Mouse (Mus musculus) kidney, adult 2 months (tissue): ENCODE data around the gene Lingo3.

ENCODE experiments used
- CTCF ChIP-seq: fragments of 200-500 bp; conservative IDR thresholded peaks from 2 replicates; pipeline ENCODE4 v1.5.1; 2011; ENCODE audit warnings: low read depth, mild to moderate bottlenecking, control low read depth, low read length, moderate library complexity, mixed read lengths; ENCODE audit not compliant: insufficient read depth, insufficient read length
- POLR2A ChIP-seq: fragments of 200-500 bp; IDR thresholded peaks from one replicate; pipeline ENCODE4 v1.6.1; 2011; ENCODE audit warnings: low read depth, low read length, control low read depth

GRCm38 (mm10) chr10:80856267-80856666 lies 12.4 kb upstream of the Lingo3 start:
- 0 out of 2 replicates have a peak, but pooled peaks have one; percentile 7 for TF ChIP-seq CTCF
- no peak for TF ChIP-seq POLR2A
